Mouse (Mus musculus): ENCODE data around the gene Foxn2. TPM values are rescaled to one million over a fixed set of nuclear protein-coding genes. Genes with fewer than 3 reads are reported as not detected.
"Not testable (repeated sequence)": the region's sequence is repeated elsewhere in the genome, so short reads cannot be mapped to it uniquely, and the experiment has no call there.

The Foxn2 gene
- polyA plus RNA-seq, 1 experiment from 2014 or later, result 11.0 TPM

GRCm38 (mm10) chr17:88436749-88437148 lies 3.8 kb upstream of the Foxn2 start:
- not testable (repeated sequence) for H3K9ac ChIP-seq (ENCODE audit: low read depth, low read length); ATAC-seq (ENCODE audit: low read depth); H3K27me3 ChIP-seq (ENCODE audit: control insufficient read depth, insufficient read depth, low read depth, low read length); H3K4me3 ChIP-seq (ENCODE audit: low read depth, low read length); H3K36me3 ChIP-seq (ENCODE audit: control insufficient read depth, insufficient read depth); H3K9me3 ChIP-seq (replicated peaks; ENCODE audit: control insufficient read depth, low read length); H3K27ac ChIP-seq (ENCODE audit: low read length); H3K4me2 ChIP-seq (ENCODE audit: low read depth, low read length)
- 73% methylated on average over 5 of the region's 5 CpGs for WGBS (ENCODE audit: insufficient replicate concordance)
- peaks cover 25% of the 10 kb centered on the region for H3K4me1 ChIP-seq (ENCODE audit: control insufficient read depth, low read depth, low read length)

- H3K36me3 ChIP-seq (ENCODE audit: control insufficient read depth, insufficient read depth), result no peaks in the 10 kb centered on the region
- ATAC-seq (ENCODE audit: low read depth), result no peak
- H3K9ac ChIP-seq (ENCODE audit: low read depth, low read length), result no peak overlapping the region
- 29% methylated on average over 1 of the region's 1 CpGs for WGBS (ENCODE audit: insufficient replicate concordance)
- peak overlapping the region; percentile 7; the same call in 1 of the 2 replicates for H3K27ac ChIP-seq (ENCODE audit: low read length)
- no peaks in the 10 kb centered on the region; the same call in 1 of the 2 replicates for H3K9me3 ChIP-seq (replicated peaks; ENCODE audit: control insufficient read depth, low read length)
- H3K4me2 ChIP-seq (ENCODE audit: low read depth, low read length), result no peak overlapping the region
- no peak overlapping the region for H3K4me3 ChIP-seq (ENCODE audit: low read depth, low read length)
- H3K4me1 ChIP-seq (ENCODE audit: control insufficient read depth, low read depth, low read length), result peaks cover 18% of the 10 kb centered on the region
- H3K27me3 ChIP-seq (ENCODE audit: control insufficient read depth, insufficient read depth, low read depth, low read length), result no peaks in the 10 kb centered on the region
Observed at GRCm38 (mm10) chr17:88437391-88437790, 3.1 kb upstream of the Foxn2 start.

DNA sequence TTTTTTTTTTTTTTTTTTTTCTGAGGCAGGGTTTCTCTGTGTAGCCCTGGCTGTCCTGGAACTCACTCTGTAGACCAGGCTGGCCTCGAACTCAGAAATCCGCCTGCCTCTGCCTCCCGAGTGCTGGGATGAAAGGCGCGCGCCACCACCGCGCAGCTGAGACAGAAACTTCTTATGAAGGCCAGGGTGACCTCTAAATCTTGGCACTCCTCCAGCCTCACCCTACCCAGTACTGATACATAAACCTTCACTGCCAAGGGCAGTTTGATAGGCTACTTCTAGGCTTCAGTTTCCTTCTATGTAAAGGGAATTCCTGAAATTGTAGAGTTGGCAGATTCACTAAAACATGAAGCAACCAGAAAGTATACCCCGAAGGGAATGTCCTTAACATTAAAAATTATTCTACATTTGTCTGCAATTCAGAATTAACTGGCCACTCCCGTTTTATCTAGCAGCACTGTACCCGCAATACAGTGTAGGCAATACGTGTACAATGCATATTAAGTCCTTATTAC lies 918 bp upstream of the Foxn2 start:
- Histone ChIP-seq H3K27me3 (ENCODE audit: control insufficient read depth, insufficient read depth, low read depth, low read length) (no peaks in the 10 kb centered on the region), H3K9me3 (replicated peaks; ENCODE audit: control insufficient read depth, low read length) (no peaks in the 10 kb centered on the region; the same call in 1 of the 2 replicates), H3K27ac (ENCODE audit: low read length) (peak overlapping the region; percentile 88), H3K36me3 (ENCODE audit: control insufficient read depth, insufficient read depth) (no peaks in the 10 kb centered on the region), H3K4me1 (ENCODE audit: control insufficient read depth, low read depth, low read length) (peaks cover 24% of the 10 kb centered on the region), H3K9ac (ENCODE audit: low read depth, low read length) (peak overlapping the region; percentile 74), H3K4me3 (ENCODE audit: low read depth, low read length) (peak overlapping the region; percentile 93), H3K4me2 (ENCODE audit: low read depth, low read length) (peak overlapping the region; percentile 86)
- ATAC-seq (ENCODE audit: low read depth), result no peak
- 67% methylated on average over 12 of the region's 12 CpGs for WGBS (ENCODE audit: insufficient replicate concordance)

DNA sequence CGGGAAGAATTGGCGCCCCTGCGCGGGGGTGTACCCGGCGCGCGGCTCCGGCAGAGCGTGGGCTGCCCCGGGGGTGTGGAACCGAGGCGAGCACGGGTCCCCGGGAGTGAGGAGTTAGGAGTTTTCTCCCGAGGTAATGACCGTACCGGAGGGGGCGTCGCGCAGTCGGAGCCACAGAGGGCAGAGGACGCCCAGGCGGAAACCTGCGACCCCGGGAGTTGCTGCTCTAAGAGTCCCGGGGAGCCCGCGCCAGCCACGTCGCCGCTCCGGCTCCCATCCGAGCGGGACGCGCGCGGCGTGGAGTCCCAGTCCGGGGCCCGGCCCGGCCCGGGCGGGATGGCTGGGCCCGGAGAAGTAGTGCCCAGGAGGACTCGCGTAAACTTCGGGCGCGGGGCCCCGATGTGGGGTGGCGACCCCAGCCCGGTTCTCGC lies 505 bp downstream of the Foxn2 start:
- ATAC-seq (ENCODE audit: low read depth), result peak; percentile 5
- peak overlapping the region; percentile 96 for H3K9ac ChIP-seq (ENCODE audit: low read depth, low read length)
- peak overlapping the region; percentile 93 for H3K4me3 ChIP-seq (ENCODE audit: low read depth, low read length)
- peak overlapping the region; percentile 88 for H3K27ac ChIP-seq (ENCODE audit: low read length)
- H3K36me3 ChIP-seq (ENCODE audit: control insufficient read depth, insufficient read depth), result no peaks in the 10 kb centered on the region
- H3K9me3 ChIP-seq (replicated peaks; ENCODE audit: control insufficient read depth, low read length), result no peaks in the 10 kb centered on the region; the same call in 1 of the 2 replicates
- peak overlapping the region; percentile 86 for H3K4me2 ChIP-seq (ENCODE audit: low read depth, low read length)
- H3K27me3 ChIP-seq (ENCODE audit: control insufficient read depth, insufficient read depth, low read depth, low read length), result no peaks in the 10 kb centered on the region
- H3K4me1 ChIP-seq (ENCODE audit: control insufficient read depth, low read depth, low read length), result peaks cover 34% of the 10 kb centered on the region
- under 1% methylated on average over 55 of the region's 55 CpGs for WGBS (ENCODE audit: insufficient replicate concordance)

DNA sequence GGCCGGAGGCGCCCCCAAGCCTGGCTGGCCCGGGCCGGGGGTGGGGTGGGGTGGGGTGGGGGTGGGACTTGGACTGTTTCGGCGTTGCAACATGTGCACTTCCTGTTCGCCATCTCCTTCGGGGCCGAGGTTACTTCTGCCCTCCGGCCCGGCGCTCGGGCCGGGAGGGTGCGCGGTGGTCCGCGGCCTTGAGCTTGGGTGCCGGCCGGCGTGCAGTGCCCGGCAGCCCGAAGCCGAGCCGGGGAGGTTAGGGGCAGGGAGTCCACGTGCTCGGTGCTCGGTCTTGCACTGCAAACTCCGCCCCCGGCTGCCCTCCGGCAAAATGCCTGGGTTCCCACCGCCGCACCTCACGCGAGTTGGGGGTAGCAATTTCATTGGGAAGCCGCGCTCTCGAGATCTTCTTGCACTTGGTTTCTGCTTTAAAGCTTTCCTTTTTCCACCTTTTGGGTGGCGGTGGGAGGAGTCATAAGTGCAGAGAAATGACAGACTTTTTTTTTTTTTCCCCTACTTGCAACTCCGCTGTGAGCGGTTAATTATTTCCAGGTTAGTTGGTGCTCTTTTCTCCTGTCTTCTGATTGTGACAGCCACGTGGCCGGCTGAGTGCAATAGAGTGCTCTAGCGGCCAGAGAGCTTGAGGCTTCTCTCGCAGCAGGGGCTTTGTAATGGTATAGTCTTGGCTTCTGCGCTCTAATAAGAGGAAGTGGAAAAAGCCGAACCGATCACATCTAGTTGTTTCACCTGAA lies 1.1 kb downstream of the Foxn2 start:
- Histone ChIP-seq H3K9ac (ENCODE audit: low read depth, low read length) (peak overlapping the region; percentile 96), H3K4me3 (ENCODE audit: low read depth, low read length) (peak overlapping the region; percentile 93), H3K4me1 (ENCODE audit: control insufficient read depth, low read depth, low read length) (peaks cover 36% of the 10 kb centered on the region), H3K4me2 (ENCODE audit: low read depth, low read length) (peak overlapping the region; percentile 86), H3K27me3 (ENCODE audit: control insufficient read depth, insufficient read depth, low read depth, low read length) (no peaks in the 10 kb centered on the region), H3K36me3 (ENCODE audit: control insufficient read depth, insufficient read depth) (no peaks in the 10 kb centered on the region), H3K27ac (ENCODE audit: low read length) (peak overlapping the region; percentile 88), H3K9me3 (replicated peaks; ENCODE audit: control insufficient read depth, low read length) (no peaks in the 10 kb centered on the region; the same call in 1 of the 2 replicates)
- peak; percentile 16 for ATAC-seq (ENCODE audit: low read depth)
- WGBS (ENCODE audit: insufficient replicate concordance), result under 1% methylated on average over 46 of the region's 48 CpGs

GRCm38 (mm10) chr17:88442661-88443060 lies 2.1 kb downstream of the Foxn2 start:
- H3K4me1 ChIP-seq (ENCODE audit: control insufficient read depth, low read depth, low read length), result peaks cover 35% of the 10 kb centered on the region
- peak overlapping the region; percentile 47 for H3K27ac ChIP-seq (ENCODE audit: low read length)
- 31% methylated on average over 6 of the region's 6 CpGs for WGBS (ENCODE audit: insufficient replicate concordance)
- ATAC-seq (ENCODE audit: low read depth), result no peak
- H3K27me3 ChIP-seq (ENCODE audit: control insufficient read depth, insufficient read depth, low read depth, low read length), result no peaks in the 10 kb centered on the region
- H3K36me3 ChIP-seq (ENCODE audit: control insufficient read depth, insufficient read depth), result no peaks in the 10 kb centered on the region
- peak overlapping the region; percentile 51 for H3K4me3 ChIP-seq (ENCODE audit: low read depth, low read length)
- H3K9me3 ChIP-seq (replicated peaks; ENCODE audit: control insufficient read depth, low read length), result no peaks in the 10 kb centered on the region
- H3K4me2 ChIP-seq (ENCODE audit: low read depth, low read length), result peak overlapping the region; percentile 67
- H3K9ac ChIP-seq (ENCODE audit: low read depth, low read length), result peak overlapping the region; percentile 37

DNA sequence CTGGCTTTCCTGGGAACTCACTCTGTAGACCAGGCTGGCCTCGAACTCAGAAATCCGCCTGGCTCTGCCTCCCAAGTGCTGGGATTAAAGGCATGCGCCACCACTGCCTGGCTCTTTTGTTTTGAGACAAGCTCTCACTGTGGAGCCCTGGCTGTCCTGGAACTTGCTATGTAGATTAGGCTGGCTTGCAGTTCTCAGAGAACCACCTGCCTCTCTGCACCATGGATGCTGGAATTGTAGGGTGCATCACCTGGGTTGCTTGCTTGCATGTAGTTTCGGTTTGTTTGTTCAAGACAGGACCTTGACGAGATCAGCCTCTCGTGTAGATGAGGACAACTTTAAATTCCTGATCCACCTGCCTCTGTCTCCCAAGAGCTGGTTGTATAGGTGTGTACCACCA lies 2.7 kb downstream of the Foxn2 start:
- Histone ChIP-seq H3K4me2 (ENCODE audit: low read depth, low read length) (peak overlapping the region; percentile 67), H3K27ac (ENCODE audit: low read length) (peak overlapping the region; percentile 47), H3K4me1 (ENCODE audit: control insufficient read depth, low read depth, low read length) (peaks cover 31% of the 10 kb centered on the region), H3K36me3 (ENCODE audit: control insufficient read depth, insufficient read depth) (no peaks in the 10 kb centered on the region), H3K4me3 (ENCODE audit: low read depth, low read length) (peak overlapping the region; percentile 51), H3K27me3 (ENCODE audit: control insufficient read depth, insufficient read depth, low read depth, low read length) (no peaks in the 10 kb centered on the region), H3K9ac (ENCODE audit: low read depth, low read length) (peak overlapping the region; percentile 37), H3K9me3 (replicated peaks; ENCODE audit: control insufficient read depth, low read length) (no peaks in the 10 kb centered on the region)
- 77% methylated on average over 6 of the region's 6 CpGs for WGBS (ENCODE audit: insufficient replicate concordance)
- no peak for ATAC-seq (ENCODE audit: low read depth)

DNA sequence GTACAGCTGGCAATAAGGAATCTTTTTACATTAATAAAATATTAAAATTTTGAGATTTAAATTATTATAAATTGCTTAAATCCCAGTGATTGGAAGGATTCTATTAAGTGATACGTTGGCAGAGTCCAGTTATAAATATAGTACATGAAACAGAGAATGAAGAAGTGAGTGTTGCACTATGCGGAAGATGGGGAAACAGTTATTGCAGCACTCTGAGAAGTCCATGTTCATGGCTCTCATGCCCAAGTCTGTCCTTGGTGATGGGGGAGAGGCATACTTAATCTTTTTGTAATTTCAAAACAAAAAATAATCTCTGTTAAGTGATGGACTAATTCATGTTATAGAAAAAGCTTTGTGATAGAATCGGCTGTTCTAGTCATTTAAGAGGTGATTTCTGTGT lies 17.6 kb downstream of the Foxn2 start:
- Histone ChIP-seq H3K4me2 (ENCODE audit: low read depth, low read length) (no peak overlapping the region), H3K4me3 (ENCODE audit: low read depth, low read length) (no peak overlapping the region), H3K4me1 (ENCODE audit: control insufficient read depth, low read depth, low read length) (peaks cover 21% of the 10 kb centered on the region), H3K27me3 (ENCODE audit: control insufficient read depth, insufficient read depth, low read depth, low read length) (no peaks in the 10 kb centered on the region), H3K9me3 (replicated peaks; ENCODE audit: control insufficient read depth, low read length) (no peaks in the 10 kb centered on the region), H3K27ac (ENCODE audit: low read length) (no peak overlapping the region; the same call in 1 of the 2 replicates), H3K9ac (ENCODE audit: low read depth, low read length) (no peak overlapping the region), H3K36me3 (ENCODE audit: control insufficient read depth, insufficient read depth) (no peaks in the 10 kb centered on the region; the same call in 1 of the 2 replicates)
- 72% methylated on average over 3 of the region's 3 CpGs for WGBS (ENCODE audit: insufficient replicate concordance)
- ATAC-seq (ENCODE audit: low read depth), result no peak

DNA sequence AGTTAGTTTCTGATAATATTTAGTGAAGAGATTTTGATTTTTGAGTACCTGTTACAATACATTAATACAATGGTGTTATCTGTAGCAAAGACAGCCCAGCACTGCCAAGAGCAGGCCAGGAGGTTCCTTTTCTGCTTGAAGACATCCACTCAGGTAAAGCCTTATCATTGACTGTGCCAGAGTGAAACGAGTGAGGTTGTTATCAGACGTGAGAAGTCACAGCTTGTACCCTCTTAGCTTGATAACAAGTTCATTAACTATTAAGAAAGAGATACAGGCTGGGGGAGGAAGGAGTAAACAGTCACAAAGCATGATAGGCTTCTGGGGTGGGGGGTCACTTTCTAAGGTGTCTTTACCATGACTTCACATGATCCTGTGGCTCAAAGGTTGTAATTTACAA lies 19.0 kb downstream of the Foxn2 start:
- Histone ChIP-seq H3K27ac (ENCODE audit: low read length) (peak overlapping the region; percentile 96), H3K4me2 (ENCODE audit: low read depth, low read length) (peak overlapping the region; percentile 53), H3K9me3 (replicated peaks; ENCODE audit: control insufficient read depth, low read length) (no peaks in the 10 kb centered on the region), H3K27me3 (ENCODE audit: control insufficient read depth, insufficient read depth, low read depth, low read length) (no peaks in the 10 kb centered on the region), H3K4me1 (ENCODE audit: control insufficient read depth, low read depth, low read length) (peaks cover 27% of the 10 kb centered on the region), H3K4me3 (ENCODE audit: low read depth, low read length) (no peak overlapping the region; the same call in 1 of the 2 replicates), H3K36me3 (ENCODE audit: control insufficient read depth, insufficient read depth) (no peaks in the 10 kb centered on the region; the same call in 1 of the 2 replicates), H3K9ac (ENCODE audit: low read depth, low read length) (peak overlapping the region; percentile 48)
- ATAC-seq (ENCODE audit: low read depth), result peak; percentile 93
- WGBS (ENCODE audit: insufficient replicate concordance), result 9% methylated on average over 2 of the region's 2 CpGs

Data from liver, embryonic 16.5 days (tissue).